Mouse (Mus musculus) liver, embryonic 11.5 days (tissue): ENCODE measurements at regions not wholly inside any gene's neighbourhood (a gene's known extent, or its start where the extent isn't known, plus 50 kb on each side); places are given as distances from the start of the nearest gene placed in this dataset.

Experiments
- ATAC-seq: fragments of 200-750 bp; cut with Nextera tagmentation; replicated peaks from 2 replicates; pipeline ENCODE4 v1.8.0; 2017; ENCODE audit warnings: moderate number of reproducible peaks, mild to moderate bottlenecking, moderate TSS enrichment, moderate library complexity; ENCODE audit not compliant: low FRiP score
- DNase-seq: peaks from one replicate; pipeline ENCODE4 v3.0.0-alpha.2; 2017; ENCODE audit warnings: low spot score
- H3K27ac ChIP-seq: fragments of 300-500 bp; sonication (generic); 2 replicates; pipeline ENCODE4 v1.5.1; 2014; ENCODE audit warnings: mild to moderate bottlenecking, low read depth, low read length, control low read depth
- H3K27me3 ChIP-seq: fragments of 300-500 bp; sonication (generic); replicated peaks from 2 replicates; pipeline ENCODE4 v1.6.1; 2014; ENCODE audit warnings: low read length, mixed read lengths; ENCODE audit not compliant: control insufficient read depth, insufficient read depth
- H3K36me3 ChIP-seq: fragments of 300-500 bp; sonication (generic); 2 replicates; pipeline ENCODE4 v1.6.1; 2014; ENCODE audit warnings: mild to moderate bottlenecking, low read length, moderate library complexity, mixed read lengths; ENCODE audit not compliant: control insufficient read depth, insufficient read depth
- H3K4me1 ChIP-seq: fragments of 300-500 bp; sonication (generic); replicated peaks from 2 replicates; pipeline ENCODE4 v1.6.1; 2014; ENCODE audit warnings: low read length, mixed read lengths; ENCODE audit not compliant: control insufficient read depth, insufficient read depth
- H3K4me2 ChIP-seq: fragments of 300-500 bp; sonication (generic); 2 replicates; pipeline ENCODE4 v1.6.1; 2014; ENCODE audit warnings: mild to moderate bottlenecking, control low read depth, moderate library complexity
- H3K4me3 ChIP-seq: fragments of 300-500 bp; sonication (generic); 2 replicates; pipeline ENCODE4 v1.5.1; 2014; ENCODE audit warnings: low read depth, low read length, control low read depth
- H3K9ac ChIP-seq: fragments of 300-500 bp; sonication (generic); 2 replicates; pipeline ENCODE4 v1.6.1; 2014; ENCODE audit warnings: low read depth, low read length, control low read depth
- H3K9me3 ChIP-seq: fragments of 300-500 bp; sonication (generic); 2 replicates; pipeline ENCODE4 v1.6.1; 2016; ENCODE audit warnings: low read length, inconsistent platforms, mixed read lengths; ENCODE audit not compliant: control insufficient read depth
- WGBS: fragments of 180-500 bp; shearing (Covaris S2); extraction: QIAGEN DNeasy Blood & Tissue Kit; methylation state at CpG from one replicate; pipeline ENCODE4 v1.1.7; 2014; 5-methylcytosine and 5-hydroxymethylcytosine counted together

DNA sequence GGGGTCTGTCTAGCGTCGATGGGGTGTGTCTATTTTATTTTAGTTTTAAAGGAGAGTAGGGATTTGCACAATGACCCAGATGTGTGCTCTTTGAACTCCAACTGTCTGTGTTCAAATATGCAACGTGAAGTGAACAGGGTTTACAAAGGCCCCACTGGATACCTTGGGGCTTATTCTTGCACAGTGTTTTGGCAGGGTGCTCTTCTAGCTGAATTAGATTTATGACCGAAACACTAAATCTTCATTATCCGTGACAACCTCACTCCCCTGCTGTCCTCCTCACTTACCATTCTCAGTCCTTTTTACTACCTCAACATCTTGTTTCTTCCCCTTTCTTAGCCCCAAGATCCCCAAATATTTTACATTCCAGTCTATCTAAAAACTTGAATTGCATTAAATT is 151.3 kb upstream of the Rspo3 start:
- WGBS = 79% methylated on average over 5 of the region's 5 CpGs
- no peaks in the 10 kb centered on the region for H3K27me3 ChIP-seq
- ATAC-seq (no peak), DNase-seq (no peak)
- no peaks in the 10 kb centered on the region for H3K36me3 ChIP-seq
- no peak overlapping the region for H3K27ac ChIP-seq
- H3K4me1 ChIP-seq = no peaks in the 10 kb centered on the region
- H3K4me3 ChIP-seq = no peak overlapping the region
- H3K9ac ChIP-seq = no peak overlapping the region
- no peaks in the 10 kb centered on the region for H3K9me3 ChIP-seq
- H3K4me2 ChIP-seq = no peak overlapping the region

- no peak for ATAC-seq
- no peak for DNase-seq
- H3K4me1 ChIP-seq = no peaks in the 10 kb centered on the region
- no peaks in the 10 kb centered on the region for H3K27me3 ChIP-seq
- 50% methylated on average over 3 of the region's 3 CpGs for WGBS
- no peaks in the 10 kb centered on the region for H3K36me3 ChIP-seq
- H3K4me2 ChIP-seq = no peak overlapping the region
- H3K9ac ChIP-seq = no peak overlapping the region
- no peak overlapping the region for H3K27ac ChIP-seq
- no peak overlapping the region for H3K4me3 ChIP-seq
- H3K9me3 ChIP-seq = no peaks in the 10 kb centered on the region
These were observed 138.7 kb upstream of the Rspo3 start for GRCm38 (mm10) chr10:29674377-29674776.

DNA sequence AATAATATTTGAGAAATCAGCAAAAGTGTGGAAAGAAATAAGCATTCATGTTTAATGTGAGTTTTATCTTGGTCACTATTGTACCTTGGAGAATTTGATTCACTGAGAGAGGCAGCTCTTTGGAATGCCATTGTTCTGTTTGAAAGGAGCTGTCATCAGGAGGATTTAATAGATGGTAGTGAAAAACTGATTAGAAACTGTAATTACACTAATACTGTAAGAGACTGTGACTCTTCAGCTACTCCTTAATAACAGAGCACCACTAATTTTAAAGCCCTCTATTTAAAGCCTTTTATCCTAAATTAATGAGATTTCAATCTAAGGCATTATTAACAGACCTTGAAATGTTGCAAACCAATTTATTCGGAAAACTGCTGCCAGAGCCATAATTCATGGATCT is 126.1 kb upstream of the Rspo3 start:
- no peak for ATAC-seq
- 76% methylated on average over 1 of the region's 1 CpGs for WGBS
- no peak for DNase-seq

GRCm38 (mm10) chr10:29640249-29640648 is 104.6 kb upstream of the Rspo3 start:
- WGBS = 49% methylated on average over 1 of the region's 1 CpGs
- ATAC-seq = no peak

More for the DNA sequence above, 126.1 kb upstream of the Rspo3 start:
- H3K36me3 ChIP-seq = no peaks in the 10 kb centered on the region
- H3K4me3 ChIP-seq = no peak overlapping the region
- H3K9me3 ChIP-seq = no peaks in the 10 kb centered on the region
- H3K27ac ChIP-seq = no peak overlapping the region
- H3K4me2 ChIP-seq = no peak overlapping the region
- H3K27me3 ChIP-seq = no peaks in the 10 kb centered on the region
- no peak overlapping the region for H3K9ac ChIP-seq
- H3K4me1 ChIP-seq = no peaks in the 10 kb centered on the region

DNA sequence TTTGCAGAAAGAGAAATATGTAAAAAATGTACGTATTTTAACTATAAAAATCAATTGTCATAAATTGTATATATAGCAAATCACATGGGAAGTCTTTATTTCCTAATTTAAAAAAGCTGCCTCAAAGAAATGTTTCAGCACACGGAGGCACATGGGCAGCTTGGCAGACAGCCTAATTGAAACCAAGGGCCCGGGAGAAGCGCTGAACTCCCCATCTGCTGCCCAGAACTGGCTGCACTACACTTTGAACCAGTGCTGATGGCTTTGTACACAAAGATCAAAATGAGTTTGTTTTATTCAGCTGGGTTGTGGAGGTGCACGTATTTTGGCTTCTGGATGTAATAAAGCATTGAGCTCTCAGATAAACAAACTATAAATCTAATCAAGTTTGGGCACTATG is 100.2 kb upstream of the Rspo3 start:
- H3K4me1 ChIP-seq = no peaks in the 10 kb centered on the region
- H3K4me2 ChIP-seq = no peak overlapping the region
- H3K27ac ChIP-seq = no peak overlapping the region
- ATAC-seq (no peak), DNase-seq (no peak)
- no peaks in the 10 kb centered on the region for H3K9me3 ChIP-seq
- H3K4me3 ChIP-seq = no peak overlapping the region
- WGBS = 69% methylated on average over 5 of the region's 5 CpGs
- H3K27me3 ChIP-seq = no peaks in the 10 kb centered on the region
- H3K9ac ChIP-seq = no peak overlapping the region
- no peaks in the 10 kb centered on the region for H3K36me3 ChIP-seq

More at GRCm38 (mm10) chr10:29640249-29640648, 104.6 kb upstream of the Rspo3 start:
- no peak overlapping the region for H3K27ac ChIP-seq
- no peaks in the 10 kb centered on the region for H3K4me1 ChIP-seq
- no peaks in the 10 kb centered on the region for H3K36me3 ChIP-seq
- DNase-seq = no peak
- no peak overlapping the region for H3K4me2 ChIP-seq
- no peak overlapping the region for H3K9ac ChIP-seq
- no peak overlapping the region for H3K4me3 ChIP-seq
- H3K27me3 ChIP-seq = no peaks in the 10 kb centered on the region
- no peaks in the 10 kb centered on the region for H3K9me3 ChIP-seq

DNA sequence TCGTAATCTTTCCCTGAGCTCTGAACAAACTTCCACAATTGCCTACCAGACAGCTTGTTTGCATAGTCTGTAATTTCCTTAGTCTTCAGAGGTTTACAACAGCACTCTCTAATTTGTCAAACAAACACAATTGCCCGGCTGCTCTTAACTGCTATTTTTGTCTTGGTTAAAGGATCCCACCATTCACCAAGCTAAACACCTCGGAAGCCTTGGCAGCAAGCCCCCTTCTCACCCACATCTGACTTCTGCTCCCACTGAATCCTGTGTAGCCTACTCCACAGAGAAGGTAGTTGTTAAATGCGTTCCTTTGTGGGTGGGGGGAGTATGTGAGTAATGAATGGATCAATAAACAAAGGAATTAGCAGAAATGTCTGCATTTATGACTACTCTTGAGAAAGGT is 59.8 kb upstream of the Rspo3 start:
- Histone ChIP-seq H3K36me3 (no peaks in the 10 kb centered on the region), H3K9me3 (no peaks in the 10 kb centered on the region), H3K27ac (no peak overlapping the region), H3K27me3 (no peaks in the 10 kb centered on the region), H3K4me1 (no peaks in the 10 kb centered on the region), H3K9ac (no peak overlapping the region), H3K4me3 (no peak overlapping the region), H3K4me2 (no peak overlapping the region)
- ATAC-seq = no peak
- DNase-seq = no peak
- WGBS = 51% methylated on average over 4 of the region's 4 CpGs

DNA sequence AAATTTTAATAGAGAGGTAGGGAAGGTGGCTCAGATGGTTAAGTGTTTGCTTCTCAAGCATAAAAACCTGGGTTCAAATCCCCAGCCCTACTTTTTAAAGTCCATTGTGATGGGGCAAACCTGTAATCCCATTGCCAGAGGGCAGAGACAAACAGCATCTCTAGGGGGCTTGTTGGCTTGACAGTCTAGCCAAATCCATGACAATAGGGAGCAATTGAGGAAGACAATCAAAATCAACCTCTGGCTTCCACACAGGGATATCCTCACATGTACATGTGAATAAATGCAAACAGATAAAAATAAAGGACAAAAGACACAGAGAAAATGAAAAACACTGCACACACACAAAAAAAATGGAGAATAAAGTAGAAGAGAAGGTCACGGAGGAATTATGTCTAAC is 59.3 kb upstream of the Rspo3 start:
- Histone ChIP-seq H3K36me3 (no peaks in the 10 kb centered on the region), H3K9me3 (no peaks in the 10 kb centered on the region), H3K4me2 (no peak overlapping the region), H3K4me3 (no peak overlapping the region), H3K9ac (no peak overlapping the region), H3K4me1 (no peaks in the 10 kb centered on the region), H3K27me3 (no peaks in the 10 kb centered on the region), H3K27ac (no peak overlapping the region)
- DNase-seq = no peak
- WGBS = 85% methylated on average over 1 of the region's 1 CpGs
- ATAC-seq = no peak

DNA sequence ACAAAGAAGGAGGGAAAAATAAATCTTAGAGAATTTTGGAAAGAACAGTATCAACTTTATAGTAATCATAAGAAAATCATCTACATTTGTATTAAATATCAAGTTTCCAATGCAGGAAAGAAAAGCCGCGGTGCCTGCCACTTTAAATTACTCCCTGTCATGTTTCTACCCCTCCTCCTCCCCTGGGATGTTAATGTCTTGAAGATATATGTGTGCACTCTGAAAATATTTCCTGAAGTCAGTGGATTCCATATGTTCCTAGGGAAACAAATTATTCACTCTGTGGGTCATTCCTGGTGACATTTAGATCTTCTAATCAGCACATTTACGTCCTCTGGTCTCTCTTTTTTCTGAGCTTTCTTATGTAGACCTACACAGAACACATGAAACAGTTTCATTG is 57.2 kb upstream of the Rspo3 start:
- WGBS = 55% methylated on average over 3 of the region's 3 CpGs
- ATAC-seq (no peak), DNase-seq (no peak)
- Histone ChIP-seq H3K4me2 (no peak overlapping the region), H3K4me3 (no peak overlapping the region), H3K9me3 (no peaks in the 10 kb centered on the region), H3K36me3 (no peaks in the 10 kb centered on the region), H3K4me1 (no peaks in the 10 kb centered on the region), H3K9ac (no peak overlapping the region), H3K27ac (no peak overlapping the region), H3K27me3 (no peaks in the 10 kb centered on the region)

DNA sequence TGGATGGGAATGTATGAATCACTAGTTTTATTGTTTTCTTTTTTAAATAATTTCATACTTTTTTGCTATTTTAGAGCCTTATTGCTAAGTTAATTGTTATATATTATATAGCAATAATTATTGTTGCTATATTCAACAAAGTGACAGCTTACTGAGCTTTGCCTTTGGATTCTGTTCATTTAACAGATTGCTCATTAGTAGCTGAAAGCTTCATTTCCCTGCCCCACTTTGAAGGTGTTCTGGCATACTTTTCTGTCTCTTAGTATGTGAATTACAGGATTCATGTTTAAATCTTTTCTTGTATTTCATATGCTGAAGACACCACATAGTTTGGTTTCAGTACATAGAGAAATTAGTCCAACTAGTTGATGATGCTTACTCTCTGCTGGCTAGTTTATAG is 54.5 kb upstream of the Rspo3 start:
- Histone ChIP-seq H3K36me3 (no peaks in the 10 kb centered on the region), H3K4me3 (no peak overlapping the region), H3K9me3 (no peaks in the 10 kb centered on the region), H3K27ac (no peak overlapping the region), H3K4me1 (no peaks in the 10 kb centered on the region), H3K27me3 (no peaks in the 10 kb centered on the region), H3K9ac (no peak overlapping the region), H3K4me2 (no peak overlapping the region)
- DNase-seq (no peak), ATAC-seq (no peak)
